Mouse (Mus musculus): ENCODE results near the gene Brsk2.

DNA sequence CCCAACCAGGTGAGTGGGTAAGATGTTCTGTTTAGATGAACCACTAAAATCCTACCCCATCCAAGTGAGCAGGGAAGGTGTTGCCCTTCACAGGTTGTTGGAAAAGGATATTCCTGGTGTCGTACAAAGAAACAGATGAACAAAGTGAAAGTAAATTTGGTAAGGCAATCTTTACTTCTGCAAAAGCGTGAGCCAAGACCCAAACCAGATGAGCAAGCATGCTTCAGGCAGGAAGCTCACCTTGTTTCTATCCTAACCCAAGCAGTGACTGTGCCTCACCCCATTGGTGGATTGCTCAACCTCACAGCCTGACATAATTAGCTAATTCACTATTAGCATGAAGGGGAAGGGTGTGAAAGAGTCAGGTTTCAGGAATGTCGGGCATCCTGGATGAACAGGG lies 38.2 kb upstream of the Brsk2 start:
- TF ChIP-seq CTCF (IDR thresholded peaks at IDR 0.05; ENCODE audit: insufficient read depth, low read length) = no peak
- TF ChIP-seq POLR2A (IDR thresholded peaks at IDR 0.05; ENCODE audit: borderline replicate concordance, extremely low read depth, low read depth, low read length) = no peak

Measured in lung, adult 2 months (tissue).